In genomic region chr12:99285656-99286055, GRCm38 (mm10) we compare ENCODE assay signal across 16 mouse cellular contexts.
DNase-seq lines count a peak whose midpoint lies in the region; ATAC-seq and TF ChIP-seq lines count a peak whose summit lies in the region.
"Had no signal": no experiment of that assay in that cellular context is flagged by ENCODE, and none has a peak within 500 bp of the region (broad histone marks: within the 10 kb centered on the region; RNA-seq: fewer than 3 reads in every experiment).

No protein-coding gene starts in this region.

- intact Hi-C loops in heart, postnatal 14 days (cut with DNase I): no loop called here

- peak overlapping the region; percentile 26 for H3K4me3 ChIP-seq in midbrain, embryonic 10.5 days
- no peak overlapping the region for H3K4me3 ChIP-seq in midbrain, postnatal 0 days (ENCODE audit: low read depth, low read length)
- H3K4me3 ChIP-seq in forebrain, embryonic 12.5 days (replicated peaks): no peak overlapping the region
- no peak overlapping the region for H3K4me3 ChIP-seq in hindbrain, embryonic 16.5 days (ENCODE audit: low read length)
- no peak overlapping the region for H3K4me3 ChIP-seq in neural tube, embryonic 13.5 days
- H3K4me3 ChIP-seq: embryonic facial prominence, embryonic 12.5 days; intestine, embryonic 15.5 days had no signal

- no peak overlapping the region for H3K4me2 ChIP-seq in midbrain, postnatal 0 days (ENCODE audit: low read depth, low read length, poor library complexity, severe bottlenecking)
- H3K4me2 ChIP-seq in forebrain, embryonic 12.5 days: peak overlapping the region; percentile 31
- no peak overlapping the region for H3K4me2 ChIP-seq in hindbrain, embryonic 16.5 days (ENCODE audit: low read length)
- H3K4me2 ChIP-seq in neural tube, embryonic 13.5 days: no peak overlapping the region
- H3K4me2 ChIP-seq: embryonic facial prominence, embryonic 12.5 days; intestine, embryonic 15.5 days had no signal

- TF ChIP-seq CTCF in midbrain, postnatal 0 days (IDR thresholded peaks at IDR 0.05): no peak

- H3K4me1 ChIP-seq in midbrain, embryonic 10.5 days: peaks cover 87% of the 10 kb centered on the region
- peaks cover 39% of the 10 kb centered on the region for H3K4me1 ChIP-seq in midbrain, postnatal 0 days (ENCODE audit: insufficient read depth, low read length)
- H3K4me1 ChIP-seq in forebrain, embryonic 12.5 days: peaks cover 74% of the 10 kb centered on the region
- H3K4me1 ChIP-seq in hindbrain, embryonic 16.5 days (ENCODE audit: control insufficient read depth, insufficient read depth, low read depth, low read length): peaks cover 32% of the 10 kb centered on the region
- peaks cover 73% of the 10 kb centered on the region for H3K4me1 ChIP-seq in neural tube, embryonic 13.5 days (replicated peaks)

- H3K9ac ChIP-seq in midbrain, postnatal 0 days (replicated peaks; ENCODE audit: low read length, poor library complexity, severe bottlenecking): no peak overlapping the region
- H3K9ac ChIP-seq in forebrain, embryonic 12.5 days: peak overlapping the region; percentile 36; the same call in 1 of the 2 replicates
- no peak overlapping the region for H3K9ac ChIP-seq in hindbrain, embryonic 16.5 days (ENCODE audit: low read depth, low read length)
- H3K9ac ChIP-seq in neural tube, embryonic 13.5 days: no peak overlapping the region
- H3K9ac ChIP-seq: embryonic facial prominence, embryonic 12.5 days; intestine, embryonic 15.5 days had no signal

- no peak for ATAC-seq in midbrain, postnatal 0 days (ENCODE audit: low FRiP score)
- no peak for ATAC-seq in forebrain, embryonic 12.5 days (ENCODE audit: low FRiP score)
- no peak for ATAC-seq in hindbrain, embryonic 16.5 days
- ATAC-seq in neural tube, embryonic 13.5 days (ENCODE audit: low read depth): 0 out of 2 replicates have a peak, but pooled peaks have one; percentile 4
- ATAC-seq: intestine, embryonic 15.5 days had no signal

- peaks cover 5% of the 10 kb centered on the region for H3K36me3 ChIP-seq in midbrain, embryonic 10.5 days
- H3K36me3 ChIP-seq in midbrain, postnatal 0 days (ENCODE audit: insufficient read depth, low read length): no peaks in the 10 kb centered on the region
- H3K36me3 ChIP-seq in forebrain, embryonic 12.5 days (replicated peaks): peaks cover 7% of the 10 kb centered on the region
- H3K36me3 ChIP-seq in hindbrain, embryonic 16.5 days (ENCODE audit: control insufficient read depth, insufficient read depth, low read length): 0 out of 2 replicates have a peak, but pooled peaks cover 3% of the 10 kb centered on the region
- no peaks in the 10 kb centered on the region for H3K36me3 ChIP-seq in neural tube, embryonic 13.5 days
- H3K36me3 ChIP-seq: intestine, embryonic 15.5 days had no signal

- H3K27me3 ChIP-seq in midbrain, embryonic 10.5 days (ENCODE audit: low read depth, poor library complexity, severe bottlenecking): no peaks in the 10 kb centered on the region
- H3K27me3 ChIP-seq in midbrain, postnatal 0 days (ENCODE audit: insufficient read depth, low read length): no peaks in the 10 kb centered on the region
- H3K27me3 ChIP-seq in forebrain, embryonic 12.5 days: no peaks in the 10 kb centered on the region
- no peaks in the 10 kb centered on the region for H3K27me3 ChIP-seq in hindbrain, embryonic 16.5 days (replicated peaks; ENCODE audit: control insufficient read depth, insufficient read depth, low read length)
- no peaks in the 10 kb centered on the region for H3K27me3 ChIP-seq in neural tube, embryonic 13.5 days
- H3K27me3 ChIP-seq: embryonic facial prominence, embryonic 12.5 days; intestine, embryonic 15.5 days had no signal

- peak overlapping the region; percentile 73 for H3K27ac ChIP-seq in midbrain, embryonic 10.5 days (replicated peaks)
- no peak overlapping the region for H3K27ac ChIP-seq in midbrain, postnatal 0 days (ENCODE audit: low read depth, low read length)
- peak overlapping the region; percentile 84 for H3K27ac ChIP-seq in forebrain, embryonic 12.5 days
- peak overlapping the region; percentile 3 for H3K27ac ChIP-seq in hindbrain, embryonic 16.5 days (ENCODE audit: low read depth, low read length)
- peak overlapping the region; percentile 71 for H3K27ac ChIP-seq in neural tube, embryonic 13.5 days (replicated peaks)
- H3K27ac ChIP-seq: embryonic facial prominence, embryonic 12.5 days; intestine, embryonic 15.5 days had no signal

- DNase-seq in midbrain, embryonic 10.5 days (ENCODE audit: low spot score): no peak
- DNase-seq in midbrain, postnatal 0 days (ENCODE audit: low spot score): no peak
- no peak for DNase-seq in urinary bladder, postnatal 10 days (ENCODE audit: low spot score)
- DNase-seq in testis, postnatal 10 days (ENCODE audit: low spot score): no peak
- no peak for DNase-seq in heart, postnatal 14 days
- DNase-seq: adrenal gland, postnatal 14 days; gastrocnemius, postnatal 25 days; kidney, postnatal 14 days; liver; lung, adult 2 months; right cerebral cortex, postnatal 14 days had no signal

- 80% methylated on average over 8 of the region's 8 CpGs for WGBS in midbrain, embryonic 10.5 days
- 73% methylated on average over 8 of the region's 8 CpGs for WGBS in midbrain, postnatal 0 days
- WGBS in forebrain, embryonic 12.5 days: 66% methylated on average over 8 of the region's 8 CpGs
- WGBS in hindbrain, embryonic 16.5 days: 71% methylated on average over 8 of the region's 8 CpGs
- 61% methylated on average over 8 of the region's 8 CpGs for WGBS in neural tube, embryonic 13.5 days

- no peaks in the 10 kb centered on the region for H3K9me3 ChIP-seq in midbrain, embryonic 10.5 days (replicated peaks)
- no peaks in the 10 kb centered on the region for H3K9me3 ChIP-seq in midbrain, postnatal 0 days (ENCODE audit: low read length)
- H3K9me3 ChIP-seq in forebrain, embryonic 12.5 days: no peaks in the 10 kb centered on the region
- H3K9me3 ChIP-seq in hindbrain, embryonic 16.5 days (ENCODE audit: control insufficient read depth, low read length): no peaks in the 10 kb centered on the region
- H3K9me3 ChIP-seq in neural tube, embryonic 13.5 days: no peaks in the 10 kb centered on the region
- H3K9me3 ChIP-seq: embryonic facial prominence, embryonic 12.5 days; intestine, embryonic 15.5 days had no signal
